Mouse (Mus musculus): ENCODE results near the gene Map10.

DNA sequence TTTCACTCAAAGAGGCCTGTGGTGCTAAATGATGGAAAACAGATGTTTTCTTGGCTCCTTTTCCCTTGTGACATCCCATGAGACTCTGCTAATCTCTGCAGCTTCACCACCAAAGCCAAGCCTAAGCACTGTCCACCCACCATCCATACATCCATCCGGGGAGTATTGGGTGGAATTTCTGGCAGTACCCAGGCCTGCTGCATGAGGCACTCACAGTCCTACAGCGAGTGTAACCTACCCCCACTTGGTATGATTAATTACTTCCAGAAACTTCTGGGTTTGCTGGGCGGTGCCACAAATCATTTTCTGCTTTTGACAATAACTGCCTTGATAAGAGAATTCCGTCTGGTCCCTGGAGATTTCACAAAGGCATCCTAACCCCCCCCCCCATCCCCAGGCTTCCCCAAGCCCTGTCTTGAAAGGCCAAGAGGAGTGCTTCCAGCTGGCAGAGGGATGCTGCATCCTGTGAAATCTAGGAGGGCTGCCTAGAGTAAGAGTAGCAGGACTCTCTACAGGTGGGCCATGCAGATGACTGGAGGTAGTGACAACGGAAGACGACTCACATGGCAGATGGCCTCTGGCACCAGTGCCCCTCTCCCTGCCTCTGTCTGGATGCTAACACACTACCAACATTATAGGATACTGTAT, 31.1 kb upstream of the Map10 start:
- no peak for TF ChIP-seq CTCF (IDR thresholded peaks at IDR 0.05; ENCODE audit: extremely low read depth, insufficient read depth, insufficient read length, insufficient replicate concordance)
- no peak for TF ChIP-seq POLR2A (IDR thresholded peaks at IDR 0.05; ENCODE audit: low read depth, low read length)

Measured in spleen, adult 2 months (tissue).